10 mouse cellular contexts compared by ENCODE assay signal in the genomic region with DNA sequence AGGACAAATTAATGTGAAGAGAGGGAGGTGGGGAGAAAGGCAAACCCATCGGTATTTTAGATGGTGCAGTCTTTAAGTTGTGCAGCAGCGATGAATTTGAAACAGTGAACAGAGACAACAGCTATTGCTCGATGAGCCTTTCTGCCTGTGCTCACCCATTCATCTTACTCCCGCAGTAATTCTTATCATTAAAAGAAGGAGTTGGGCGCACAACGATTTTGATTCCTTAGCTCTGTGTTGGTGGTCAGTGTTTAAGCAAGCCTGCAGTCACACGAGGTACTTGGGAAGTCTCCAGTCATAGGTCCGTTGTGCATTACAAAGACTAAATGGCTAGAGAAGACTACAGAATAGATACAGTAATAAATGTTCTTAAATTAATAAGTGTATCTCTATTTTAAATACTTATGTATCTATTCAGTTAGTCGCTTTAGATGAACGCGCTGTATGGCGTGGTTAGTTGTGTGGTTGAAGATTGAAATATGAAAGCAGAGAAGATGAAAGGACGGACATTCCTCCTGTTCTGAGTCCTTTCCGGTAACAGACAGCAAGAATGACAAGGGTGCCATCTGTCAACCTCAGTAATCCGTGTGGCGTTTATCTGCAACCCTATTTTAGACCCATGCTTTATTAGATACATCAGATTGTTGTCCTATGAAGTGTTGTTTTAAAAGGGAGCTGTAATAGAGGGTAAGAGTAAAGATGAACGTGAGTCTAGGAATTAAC. TPM values are rescaled to one million over a fixed set of nuclear protein-coding genes. Genes with fewer than 3 reads are reported as not detected.
DNase-seq lines count a peak whose midpoint lies in the region; ATAC-seq and TF ChIP-seq lines count a peak whose summit lies in the region.
"Had no signal": no experiment of that assay in that cellular context is flagged by ENCODE, and none has a peak within 500 bp of the region (broad histone marks: within the 10 kb centered on the region; RNA-seq: fewer than 3 reads in every experiment).

No protein-coding gene starts in this region.

- H3K4me1 ChIP-seq in forebrain, embryonic 13.5 days, result peaks cover 36% of the 10 kb centered on the region
- H3K4me1 ChIP-seq in forebrain, postnatal 0 days (ENCODE audit: insufficient read depth), result peaks cover 21% of the 10 kb centered on the region
- H3K4me1 ChIP-seq in midbrain, embryonic 10.5 days, result peaks cover 39% of the 10 kb centered on the region
- H3K4me1 ChIP-seq in midbrain, embryonic 11.5 days (ENCODE audit: control insufficient read depth, insufficient read depth, low read length), result peaks cover 12% of the 10 kb centered on the region
- H3K4me1 ChIP-seq in hindbrain, postnatal 0 days (ENCODE audit: insufficient read depth, low read length), result peaks cover 13% of the 10 kb centered on the region; the same call in 1 of the 2 replicates

- DNase-seq in forebrain, postnatal 0 days, result no peak
- DNase-seq in midbrain, embryonic 10.5 days (ENCODE audit: low spot score), result no peak
- no peak for DNase-seq in midbrain, embryonic 11.5 days (ENCODE audit: low spot score, missing footprints)
- no peak for DNase-seq in hindbrain, postnatal 0 days (ENCODE audit: low spot score)
- DNase-seq in retina, postnatal 1 day, result peak; percentile 22
- no peak for DNase-seq in left cerebral cortex, postnatal 14 days (ENCODE audit: low spot score in 2 of 2)
- DNase-seq: heart, adult 18-20 months; heart, postnatal 36 days; kidney, adult 8-10 months had no signal

- 0 out of 2 replicates have a peak overlapping the region, but pooled peaks have one; percentile 2 for H3K4me2 ChIP-seq in forebrain, embryonic 13.5 days
- no peak overlapping the region for H3K4me2 ChIP-seq in forebrain, postnatal 0 days (ENCODE audit: low read depth)
- H3K4me2 ChIP-seq in midbrain, embryonic 11.5 days, result no peak overlapping the region
- H3K4me2 ChIP-seq in hindbrain, postnatal 0 days (ENCODE audit: low read depth, low read length), result peak overlapping the region; percentile 95

- no peak overlapping the region for H3K4me3 ChIP-seq in forebrain, embryonic 13.5 days
- H3K4me3 ChIP-seq in forebrain, postnatal 0 days (ENCODE audit: low read depth, low read length), result no peak overlapping the region
- peak overlapping the region; percentile 87; the same call in 1 of the 2 replicates for H3K4me3 ChIP-seq in midbrain, embryonic 10.5 days
- H3K4me3 ChIP-seq in midbrain, embryonic 11.5 days (ENCODE audit: low read depth, low read length), result no peak overlapping the region
- peak overlapping the region; percentile 89 for H3K4me3 ChIP-seq in hindbrain, postnatal 0 days (ENCODE audit: low read length)

- intact Hi-C loops in left cerebral cortex, postnatal 14 days (cut with DNase I), result no loop called here

- ATAC-seq in forebrain, embryonic 13.5 days, result no peak
- no peak for ATAC-seq in forebrain, postnatal 0 days
- ATAC-seq in midbrain, embryonic 11.5 days (ENCODE audit: low FRiP score), result no peak
- no peak for ATAC-seq in hindbrain, postnatal 0 days

- no peak overlapping the region for H3K27ac ChIP-seq in forebrain, embryonic 13.5 days
- no peak overlapping the region for H3K27ac ChIP-seq in forebrain, postnatal 0 days (ENCODE audit: low read depth, low read length)
- H3K27ac ChIP-seq in midbrain, embryonic 10.5 days (replicated peaks), result no peak overlapping the region
- no peak overlapping the region for H3K27ac ChIP-seq in midbrain, embryonic 11.5 days (ENCODE audit: low read depth, low read length)
- H3K27ac ChIP-seq in hindbrain, postnatal 0 days, result no peak overlapping the region

- no peaks in the 10 kb centered on the region for H3K9me3 ChIP-seq in forebrain, embryonic 13.5 days (replicated peaks)
- H3K9me3 ChIP-seq in forebrain, postnatal 0 days (ENCODE audit: low read length), result no peaks in the 10 kb centered on the region
- H3K9me3 ChIP-seq in midbrain, embryonic 10.5 days (replicated peaks), result no peaks in the 10 kb centered on the region
- H3K9me3 ChIP-seq in midbrain, embryonic 11.5 days (ENCODE audit: control insufficient read depth, low read length), result no peaks in the 10 kb centered on the region
- H3K9me3 ChIP-seq in hindbrain, postnatal 0 days (ENCODE audit: low read length), result no peaks in the 10 kb centered on the region

- no peaks in the 10 kb centered on the region for H3K27me3 ChIP-seq in forebrain, embryonic 13.5 days
- H3K27me3 ChIP-seq in forebrain, postnatal 0 days (ENCODE audit: insufficient read depth, low read length), result no peaks in the 10 kb centered on the region
- H3K27me3 ChIP-seq in midbrain, embryonic 10.5 days (ENCODE audit: low read depth, poor library complexity, severe bottlenecking), result no peaks in the 10 kb centered on the region
- H3K27me3 ChIP-seq in midbrain, embryonic 11.5 days (ENCODE audit: control insufficient read depth, insufficient read depth, low read length), result no peaks in the 10 kb centered on the region
- H3K27me3 ChIP-seq in hindbrain, postnatal 0 days (ENCODE audit: insufficient read depth, low read length), result no peaks in the 10 kb centered on the region

- no peak overlapping the region for H3K9ac ChIP-seq in forebrain, embryonic 13.5 days
- H3K9ac ChIP-seq in forebrain, postnatal 0 days, result no peak overlapping the region
- no peak overlapping the region for H3K9ac ChIP-seq in midbrain, embryonic 11.5 days (ENCODE audit: low read length)
- H3K9ac ChIP-seq in hindbrain, postnatal 0 days (replicated peaks; ENCODE audit: low read length), result peak overlapping the region; percentile 28; the same call in 1 of the 2 replicates

- H3K36me3 ChIP-seq in forebrain, embryonic 13.5 days (ENCODE audit: poor library complexity, severe bottlenecking), result peaks cover 3% of the 10 kb centered on the region; the same call in 1 of the 2 replicates
- H3K36me3 ChIP-seq in forebrain, postnatal 0 days (ENCODE audit: insufficient read depth), result 0 out of 2 replicates have a peak, but pooled peaks cover 4% of the 10 kb centered on the region
- H3K36me3 ChIP-seq in midbrain, embryonic 10.5 days, result peaks cover 8% of the 10 kb centered on the region
- H3K36me3 ChIP-seq in midbrain, embryonic 11.5 days (ENCODE audit: control insufficient read depth, insufficient read depth, low read length), result peaks cover 2% of the 10 kb centered on the region; the same call in 1 of the 2 replicates
- H3K36me3 ChIP-seq in hindbrain, postnatal 0 days (ENCODE audit: insufficient read depth, low read length), result no peaks in the 10 kb centered on the region

- WGBS in forebrain, embryonic 13.5 days, result 86% methylated on average over 17 of the region's 17 CpGs
- 78% methylated on average over 17 of the region's 17 CpGs for WGBS in forebrain, postnatal 0 days
- 91% methylated on average over 17 of the region's 17 CpGs for WGBS in midbrain, embryonic 10.5 days
- WGBS in midbrain, embryonic 11.5 days, result 90% methylated on average over 17 of the region's 17 CpGs
- WGBS in hindbrain, postnatal 0 days, result 78% methylated on average over 17 of the region's 17 CpGs

- TF ChIP-seq CTCF in forebrain, postnatal 0 days (IDR thresholded peaks at IDR 0.05; ENCODE audit: low read depth), result no peak
- no peak for TF ChIP-seq CTCF in hindbrain, postnatal 0 days (IDR thresholded peaks at IDR 0.05; ENCODE audit: low read depth)

RNA-seq across cellular contexts. Expression of a gene that starts 2.5 kb away (rescaled TPM):
- 19.8 and 20.7 TPM in 2 replicates for polyA plus RNA-seq in forebrain, embryonic 13.5 days (2015; fragmentation: Nextera tagmentation; extraction: Ambion mirVana)
- 38.3 and 40.3 TPM in 2 replicates for total RNA-seq in forebrain, postnatal 0 days (2014; rRNA removed)
- 28.7 and 33.5 TPM in 2 replicates for polyA plus RNA-seq in forebrain, postnatal 0 days (2015; fragmentation: Nextera tagmentation; extraction: Ambion mirVana)
- 23.5 and 24.3 TPM in 2 replicates for polyA plus RNA-seq in midbrain, embryonic 10.5 days (2016; fragmentation: Nextera tagmentation; extraction: Ambion mirVana)
- 27.3 and 28.1 TPM in 2 replicates for polyA plus RNA-seq in midbrain, embryonic 11.5 days (2014; fragmentation: Nextera tagmentation; extraction: Ambion mirVana)
- 41.2 and 44.0 TPM in 2 replicates for total RNA-seq in hindbrain, postnatal 0 days (2014; rRNA removed)
- polyA plus RNA-seq in hindbrain, postnatal 0 days (2015; fragmentation: Nextera tagmentation; extraction: Ambion mirVana), result 44.8 and 47.0 TPM in 2 replicates
- 10 to 100 TPM; 76.1 to 87.2 TPM for total RNA-seq in left cerebral cortex, postnatal 14 days (2021)

RNA-seq across cellular contexts. Expression of a gene that starts 2.6 kb away (rescaled TPM):
- polyA plus RNA-seq in forebrain, embryonic 13.5 days (2015; fragmentation: Nextera tagmentation; extraction: Ambion mirVana), result 14.5 and 17.9 TPM in 2 replicates
- total RNA-seq in forebrain, postnatal 0 days (2014; rRNA removed), result 21.1 and 39.1 TPM in 2 replicates
- 7.2 and 10.7 TPM in 2 replicates for polyA plus RNA-seq in forebrain, postnatal 0 days (2015; fragmentation: Nextera tagmentation; extraction: Ambion mirVana)
- polyA plus RNA-seq in midbrain, embryonic 10.5 days (2016; fragmentation: Nextera tagmentation; extraction: Ambion mirVana), result 21.0 and 22.6 TPM in 2 replicates
- polyA plus RNA-seq in midbrain, embryonic 11.5 days (2014; fragmentation: Nextera tagmentation; extraction: Ambion mirVana), result 25.4 and 29.3 TPM in 2 replicates
- total RNA-seq in hindbrain, postnatal 0 days (2014; rRNA removed), result 20.4 and 21.8 TPM in 2 replicates
- polyA plus RNA-seq in hindbrain, postnatal 0 days (2015; fragmentation: Nextera tagmentation; extraction: Ambion mirVana), result 10.1 and 12.6 TPM in 2 replicates
- 10 to 100 TPM; 24.2 to 26.9 TPM for total RNA-seq in left cerebral cortex, postnatal 14 days (2021)

Comparison
In these comparisons a context has a peak if more than half of its experiments do, and no peak if none do; other contexts are left out.
1. H3K4me2 ChIP-seq: peak in forebrain, embryonic 13.5 days (single experiment) and hindbrain, postnatal 0 days (single experiment); none in forebrain, postnatal 0 days (single experiment) and midbrain, embryonic 11.5 days (single experiment).
2. H3K4me3 ChIP-seq: peak in midbrain, embryonic 10.5 days (single experiment) and hindbrain, postnatal 0 days (single experiment); none in forebrain, embryonic 13.5 days (single experiment), forebrain, postnatal 0 days (single experiment) and midbrain, embryonic 11.5 days (single experiment).